Mouse (Mus musculus): ENCODE measurements around the gene E130208F15Rik. TPM values are rescaled to one million over a fixed set of nuclear protein-coding genes. Genes with fewer than 3 reads are reported as not detected.

E130208F15Rik gene
- polyA plus RNA-seq (2017; shearing (Covaris generic)), result not detected

GRCm38 (mm10) chr7:30321539-30322284 is at the start of gene E130208F15Rik:
TSS of gene E130208F15Rik (plus strand) at chr7:30321740.

GRCm38 (mm10) chr7:30279951-30280669 is 41.4 kb upstream of the E130208F15Rik start, which contains the start of the genes Thap8 and Wdr62:
TSS of gene Thap8 (plus strand) at chr7:30280094.
TSS of gene Wdr62 (minus strand) at chr7:30280419.

GRCm38 (mm10) chr7:30291215-30292131 is 30.1 kb upstream of the E130208F15Rik start, which contains the start of gene Clip3:
TSS of gene Clip3 (plus strand) at chr7:30291728.

GRCm38 (mm10) chr7:30308076-30309005 is 13.2 kb upstream of the E130208F15Rik start, which contains the start of gene Alkbh6:
TSS of gene Alkbh6 (plus strand) at chr7:30308717.

GRCm38 (mm10) chr7:30314721-30315155 is 6.8 kb upstream of the E130208F15Rik start, which contains the start of gene Syne4:
TSS of gene Syne4 (plus strand) at chr7:30314807.

GRCm38 (mm10) chr7:30323795-30324194 is 2.3 kb downstream of the E130208F15Rik start, which contains the start of gene Sdhaf1:
TSS of gene Sdhaf1 (minus strand) at chr7:30323895.

GRCm38 (mm10) chr7:30362652-30363343 is 41.3 kb downstream of the E130208F15Rik start, which contains the start of gene Lrfn3:
TSS of gene Lrfn3 (minus strand) at chr7:30362772.

Other genes starting within 250 kb of the E130208F15Rik start
- gene Zfp82, start 248.8 kb upstream of the E130208F15Rik start, polyA plus RNA-seq (2017; shearing (Covaris generic)), result 10.5 TPM
- 3.0 TPM for gene Gm26920, start 231.3 kb upstream of the E130208F15Rik start, polyA plus RNA-seq (2017; shearing (Covaris generic))
- gene Zfp566, start 231.2 kb upstream of the E130208F15Rik start, polyA plus RNA-seq (2017; shearing (Covaris generic)), result 9.6 TPM
- 106 TPM for gene Zfp260, start 227.0 kb upstream of the E130208F15Rik start, polyA plus RNA-seq (2017; shearing (Covaris generic))
- 16.9 TPM for gene Zfp382, start 199.8 kb upstream of the E130208F15Rik start, polyA plus RNA-seq (2017; shearing (Covaris generic))
- gene Zfp146, start 152.0 kb upstream of the E130208F15Rik start, polyA plus RNA-seq (2017; shearing (Covaris generic)), result 32.9 TPM
- gene Cox7a1, start 137.6 kb upstream of the E130208F15Rik start, polyA plus RNA-seq (2017; shearing (Covaris generic)), result 1.0 TPM
- 80.5 TPM for gene Capns1, start 122.9 kb upstream of the E130208F15Rik start, polyA plus RNA-seq (2017; shearing (Covaris generic))
- 49.2 TPM for gene Polr2i, start 89.8 kb upstream of the E130208F15Rik start, polyA plus RNA-seq (2017; shearing (Covaris generic))
- 132 TPM for gene Tbcb, start 89.5 kb upstream of the E130208F15Rik start, polyA plus RNA-seq (2017; shearing (Covaris generic))
- not detected for gene Ovol3, start 86.0 kb upstream of the E130208F15Rik start, polyA plus RNA-seq (2017; shearing (Covaris generic))
- 0.27 TPM for gene Thap8, start 41.6 kb upstream of the E130208F15Rik start, polyA plus RNA-seq (2017; shearing (Covaris generic))
- gene Wdr62, start 41.3 kb upstream of the E130208F15Rik start, polyA plus RNA-seq (2017; shearing (Covaris generic)), result 6.3 TPM
- gene Clip3, start 30.0 kb upstream of the E130208F15Rik start, polyA plus RNA-seq (2017; shearing (Covaris generic)), result 7.7 TPM
- 158 TPM for gene Alkbh6, start 13.0 kb upstream of the E130208F15Rik start, polyA plus RNA-seq (2017; shearing (Covaris generic))
- 20.3 TPM for gene Syne4, start 6.9 kb upstream of the E130208F15Rik start, polyA plus RNA-seq (2017; shearing (Covaris generic))
- 7.7 TPM for gene Sdhaf1, start 2.2 kb downstream of the E130208F15Rik start, polyA plus RNA-seq (2017; shearing (Covaris generic))
- gene Lrfn3, start 41.0 kb downstream of the E130208F15Rik start, polyA plus RNA-seq (2017; shearing (Covaris generic)), result not detected
- 7.6 TPM for gene Tyrobp, start 92.0 kb downstream of the E130208F15Rik start, polyA plus RNA-seq (2017; shearing (Covaris generic))
- 400 TPM for gene Hcst, start 98.1 kb downstream of the E130208F15Rik start, polyA plus RNA-seq (2017; shearing (Covaris generic))
- gene Nfkbid, start 100.0 kb downstream of the E130208F15Rik start, polyA plus RNA-seq (2017; shearing (Covaris generic)), result 106 TPM
- gene Aplp1, start 123.8 kb downstream of the E130208F15Rik start, polyA plus RNA-seq (2017; shearing (Covaris generic)), result 5.2 TPM
- gene Kirrel2, start 135.9 kb downstream of the E130208F15Rik start, polyA plus RNA-seq (2017; shearing (Covaris generic)), result not detected
- not detected for gene Nphs1, start 136.6 kb downstream of the E130208F15Rik start, polyA plus RNA-seq (2017; shearing (Covaris generic))
- not detected for gene Prodh2, start 171.9 kb downstream of the E130208F15Rik start, polyA plus RNA-seq (2017; shearing (Covaris generic))
- gene Arhgap33, start 213.3 kb downstream of the E130208F15Rik start, polyA plus RNA-seq (2017; shearing (Covaris generic)), result 1.1 TPM
- gene Hspb6, start 230.4 kb downstream of the E130208F15Rik start, polyA plus RNA-seq (2017; shearing (Covaris generic)), result 3.2 TPM
- gene Proser3, start 230.6 kb downstream of the E130208F15Rik start, polyA plus RNA-seq (2017; shearing (Covaris generic)), result 10.4 TPM
- gene Lin37, start 238.1 kb downstream of the E130208F15Rik start, polyA plus RNA-seq (2017; shearing (Covaris generic)), result 108 TPM
- gene U2af1l4, start 241.6 kb downstream of the E130208F15Rik start, polyA plus RNA-seq (2017; shearing (Covaris generic)), result 42.0 TPM
- 105 TPM for gene Gm49396, start 241.6 kb downstream of the E130208F15Rik start, polyA plus RNA-seq (2017; shearing (Covaris generic))
- 242 TPM for gene Psenen, start 241.9 kb downstream of the E130208F15Rik start, polyA plus RNA-seq (2017; shearing (Covaris generic))
- 243 TPM for gene Igflr1, start 243.7 kb downstream of the E130208F15Rik start, polyA plus RNA-seq (2017; shearing (Covaris generic))

All from activated CD4-positive, CD25-positive, alpha-beta regulatory T cell, adult 9 weeks (primary cell).